In the genomic region with DNA sequence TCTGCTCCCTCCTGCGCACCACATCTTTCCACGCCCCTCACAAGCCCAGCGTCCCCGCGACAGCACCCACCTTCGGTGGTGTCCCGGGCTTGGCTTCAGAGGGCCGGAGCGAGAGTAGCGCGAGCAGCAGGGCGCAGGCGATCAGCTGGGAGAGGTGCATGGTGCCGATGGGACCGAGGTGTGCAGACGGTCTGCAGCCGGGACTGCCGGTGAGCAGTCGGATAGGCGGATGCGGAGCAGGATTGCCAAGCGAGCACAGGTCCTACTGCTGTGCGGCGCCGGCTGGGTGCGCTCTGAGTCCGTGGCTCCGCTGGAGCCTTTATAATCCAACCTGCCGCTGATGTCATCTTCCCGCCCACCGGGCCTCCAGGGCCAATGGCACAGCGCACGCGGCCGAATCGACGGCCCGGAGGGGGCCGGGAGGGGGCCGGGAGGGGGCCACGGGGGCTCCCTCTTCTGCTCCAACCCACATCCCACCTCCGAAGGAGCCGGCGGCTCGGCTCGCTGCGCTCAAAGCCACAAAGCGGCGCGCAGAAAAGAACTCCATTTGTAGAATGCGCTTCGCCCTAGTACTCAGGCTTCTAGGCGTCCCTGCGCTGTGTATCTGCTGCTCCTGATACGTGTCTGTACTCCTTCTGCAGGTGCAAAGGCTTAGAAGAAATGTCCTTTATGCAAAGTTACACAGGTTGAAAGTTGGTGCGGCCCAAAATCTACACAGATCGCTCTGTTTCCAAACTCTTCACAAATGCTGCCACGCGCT, we compare ENCODE assay signal across 8 mouse cellular contexts. TPM values are rescaled to one million over a fixed set of nuclear protein-coding genes. Genes with fewer than 3 reads are reported as not detected.
A peak's percentile ranks its signal among the peaks of the same experiment; 100 is the strongest.
DNase-seq lines count a peak whose midpoint lies in the region; ATAC-seq and TF ChIP-seq lines count a peak whose summit lies in the region.

A gene (minus strand): TSS at position 293 of the 760 bp plus-strand sequence.

- H3K4me2 ChIP-seq in forebrain, postnatal 0 days (ENCODE audit: low read depth): peak within 1 kb of the TSS; percentile 99

- peak within 1 kb of the TSS; percentile 51 for H3K9ac ChIP-seq in forebrain, postnatal 0 days

- peak; percentile 96 for ATAC-seq in forebrain, postnatal 0 days
- ATAC-seq in hematopoietic stem cell, adult 5-6 weeks (replicated peaks in 1 of 2; ENCODE audit: insufficient read depth in 1 of 2, low FRiP score in 2 of 2, low TSS enrichment in 1 of 2, low read depth in 1 of 2, poor library complexity in 2 of 2, severe bottlenecking in 2 of 2): peak; percentile 53 to 63; a peak in 3 of 4 replicates

- H3K27ac ChIP-seq in forebrain, postnatal 0 days (ENCODE audit: low read depth, low read length): peak within 1 kb of the TSS; percentile 29; the same call in 1 of the 2 replicates

- no peaks in the 10 kb centered on the region for H3K36me3 ChIP-seq in forebrain, postnatal 0 days (ENCODE audit: insufficient read depth)

- peak; percentile 59 for TF ChIP-seq CTCF in forebrain, postnatal 0 days (IDR thresholded peaks at IDR 0.05; ENCODE audit: low read depth)
- no peak for TF ChIP-seq CTCF in lung, adult 2 months (IDR thresholded peaks at IDR 0.05; ENCODE audit: insufficient read depth, low read length)

- H3K27me3 ChIP-seq in forebrain, postnatal 0 days (ENCODE audit: insufficient read depth, low read length): 0 out of 2 replicates have a peak, but pooled peaks cover 5% of the 10 kb centered on the region

- no peaks in the 10 kb centered on the region for H3K9me3 ChIP-seq in forebrain, postnatal 0 days (ENCODE audit: low read length)

- no peak; the same call in 1 of the 2 replicates for TF ChIP-seq POLR2A in lung, adult 2 months (IDR thresholded peaks at IDR 0.05; ENCODE audit: borderline replicate concordance, extremely low read depth, low read depth, low read length)

- WGBS in forebrain, postnatal 0 days: 4% methylated on average over 59 of the region's 59 CpGs
- WGBS in lung, adult 2 months: 6% methylated on average over 59 of the region's 59 CpGs

- no peaks in the 10 kb centered on the region for H3K4me1 ChIP-seq in forebrain, postnatal 0 days (ENCODE audit: insufficient read depth)
- H3K4me1 ChIP-seq in lung, adult 2 months (ENCODE audit: control insufficient read depth, insufficient read depth, low read length): peaks cover 8% of the 10 kb centered on the region

- peak; percentile 78 for DNase-seq in ES-CJ7 (ENCODE audit: low read depth, low spot score)
- DNase-seq in cerebellum, adult 11 months: peak; percentile 36
- peak; percentile 87 for DNase-seq in forebrain, postnatal 0 days
- peak; percentile 39 for DNase-seq in layer of hippocampus, adult 9-10 months (ENCODE audit: low spot score)
- DNase-seq in lung, adult 2 months: peak; percentile 34
- peak; percentile 86 for DNase-seq in ovary, postnatal 36 days (ENCODE audit: low spot score)
- peak; percentile 46 for DNase-seq in urinary bladder, postnatal 25 days (ENCODE audit: low spot score)

- peak within 1 kb of the TSS; percentile 58 for H3K4me3 ChIP-seq in forebrain, postnatal 0 days (ENCODE audit: low read depth, low read length)
- peak within 1 kb of the TSS; percentile 44 for H3K4me3 ChIP-seq in lung, adult 2 months (replicated peaks; ENCODE audit: extremely low read depth, low read depth, low read length)

RNA-seq across cellular contexts. Expression of the gene that starts here (rescaled TPM):
- 5.7 and 6.3 TPM in 2 replicates for total RNA-seq in forebrain, postnatal 0 days (2014; rRNA removed)
- polyA plus RNA-seq in forebrain, postnatal 0 days (2015; fragmentation: Nextera tagmentation; extraction: Ambion mirVana): 7.7 and 9.2 TPM in 2 replicates
- not detected in 2 replicates for total RNA-seq in hematopoietic stem cell, adult 5-6 weeks (2017)
- 0.11 and 0.19 TPM in 2 replicates for polyA plus RNA-seq in lung, adult 2 months (2012; rRNA removed)

Comparison
In these comparisons a context has a peak if more than half of its experiments do, and no peak if none do; other contexts are left out.
1. Peak in every context shown above with its lines: DNase-seq, ATAC-seq, H3K4me3 ChIP-seq and H3K27ac ChIP-seq.
2. Peak in ATAC-seq in hematopoietic stem cell, adult 5-6 weeks; RNA of the gene not detected or under 1 TPM.
3. Peak in DNase-seq and H3K4me3 ChIP-seq in lung, adult 2 months; RNA of the gene not detected or under 1 TPM.
4. DNase-seq: peak in every context shown above with its lines; median percentile 87 in forebrain, postnatal 0 days; 86 in ovary, postnatal 36 days; 78 in ES-CJ7; 46 in urinary bladder, postnatal 25 days; 39 in layer of hippocampus, adult 9-10 months; 36 in cerebellum, adult 11 months; 34 in lung, adult 2 months.